Mouse (Mus musculus) left cerebral cortex, postnatal 10 days (tissue): ENCODE measurements around the gene Ppp1r7. TPM values are rescaled to one million over a fixed set of nuclear protein-coding genes. Genes with fewer than 3 reads are reported as not detected.
A peak's percentile ranks its signal among the peaks of the same experiment; 100 is the strongest.
"Not testable (repeated sequence)": the region's sequence is repeated elsewhere in the genome, so short reads cannot be mapped to it uniquely, and the experiment has no call there.

Source experiments
- DNase-seq, 2 experiments: peaks; one replicate each; pipeline ENCODE4 v3.0.0; 2021 to 2022; ENCODE audit warnings: low spot score in 2 of 2, mixed read lengths in 1 of 2; ENCODE audit errors: extremely low spot score in 1 of 2
- intact Hi-C: fragments of 180-260 bp; cut with DNase I; formaldehyde crosslinking; loops from one replicate; pipeline ENCODE4 v1.15.1; 2025
- total RNA-seq, 2 experiments: library from RNA; stranded (reverse); gene quantifications; 2 replicates each; pipeline ENCODE4 v1.2.3; 2021

The Ppp1r7 gene
- total RNA-seq: 10 to 100 TPM; 89.0 to 98.1 TPM

DNA sequence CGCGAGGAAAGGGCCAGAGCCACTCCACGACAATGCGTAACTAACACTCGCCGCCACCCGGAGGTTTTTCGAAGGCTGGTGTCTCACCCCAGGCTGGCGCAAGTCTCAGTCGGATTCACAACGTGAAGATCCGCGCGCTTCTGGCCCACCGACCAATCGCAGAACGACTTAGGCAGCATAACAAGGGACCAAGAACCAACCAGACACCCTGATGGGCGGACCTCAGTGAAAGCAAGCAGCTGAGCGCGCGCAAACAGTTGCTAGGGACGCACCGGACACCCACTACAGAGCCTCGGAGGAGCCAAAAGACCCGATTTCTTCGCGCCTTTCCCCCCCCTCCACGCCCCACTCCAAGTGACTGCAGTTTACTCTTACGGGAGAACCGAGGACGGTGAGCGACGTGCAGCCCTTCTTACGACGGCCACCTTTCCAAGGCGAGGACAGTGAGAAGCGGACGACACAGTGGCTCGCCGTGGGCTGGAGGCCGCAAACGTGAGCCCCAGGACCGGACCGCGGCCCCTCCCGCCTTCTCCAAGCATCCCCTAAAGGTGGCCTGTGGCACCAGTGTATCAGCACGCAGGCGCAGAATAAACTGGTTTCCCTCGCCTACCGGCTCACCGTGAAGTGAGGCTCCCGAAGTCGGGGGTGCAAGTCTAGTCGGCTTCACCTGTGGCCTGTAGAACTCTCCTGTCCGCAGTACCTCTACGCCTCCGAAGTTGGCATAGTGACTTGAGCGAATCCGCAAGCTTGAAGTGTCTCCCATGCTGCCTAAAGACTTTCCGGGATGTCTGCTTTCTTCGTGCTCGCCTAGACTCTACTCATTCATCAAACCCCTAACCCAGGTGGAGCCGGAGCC, at the start of gene Ppp1r7, which contains the start of gene Pask:
Ppp1r7 (plus strand) TSS at position 207 of the 856 bp plus-strand sequence.
Pask (minus strand) TSS at position 835 of the 856 bp plus-strand sequence.
- peak; percentile 96 for DNase-seq
- intact Hi-C loops: loop anchor here (10.0 kb wide), 1 partner anchor 168 kb away; no protein-coding TSS in a partner anchor

DNA sequence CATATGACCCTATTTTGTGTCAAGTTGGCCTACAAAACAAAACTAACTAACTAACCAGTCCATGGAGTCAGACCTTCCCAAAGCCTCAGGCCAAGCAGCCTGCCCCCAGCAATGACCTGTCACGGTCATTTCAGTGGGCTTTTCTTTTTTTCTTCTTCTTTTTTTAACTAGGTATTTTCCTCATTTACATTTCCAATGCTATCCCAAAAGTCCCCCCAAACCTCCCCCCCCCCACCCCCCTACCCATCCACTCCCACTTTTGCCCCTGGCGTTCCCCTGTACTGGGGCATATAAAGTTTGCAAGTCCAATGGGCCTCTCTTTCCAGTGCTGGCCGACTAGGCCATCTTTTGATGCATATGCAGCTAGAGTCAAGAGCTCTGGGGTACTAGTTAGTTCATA, 48.2 kb upstream of the Ppp1r7 start:
- intact Hi-C loops, DNase-seq: not testable (repeated sequence)

DNA sequence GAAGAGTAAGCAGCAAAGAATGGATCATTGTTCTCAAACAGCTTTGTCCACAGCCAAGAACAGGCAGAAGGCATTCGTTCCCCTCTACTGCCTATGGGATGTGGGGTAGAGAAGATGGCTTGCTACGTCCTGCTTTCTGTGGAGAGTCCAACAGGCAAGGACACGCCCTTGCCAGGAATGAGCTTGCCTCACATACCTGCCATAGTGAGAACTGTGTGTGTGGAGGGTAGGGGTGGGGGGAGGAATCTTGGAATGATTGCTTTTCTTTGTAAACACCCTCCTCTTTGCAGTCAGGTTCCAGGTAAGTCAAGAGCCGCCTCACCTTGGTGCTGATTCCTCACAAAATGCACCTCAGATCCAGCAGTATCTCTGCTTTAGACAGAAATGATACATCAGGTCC, 42.9 kb upstream of the Ppp1r7 start:
- intact Hi-C loops: no loop called here
- DNase-seq: no peak

DNA sequence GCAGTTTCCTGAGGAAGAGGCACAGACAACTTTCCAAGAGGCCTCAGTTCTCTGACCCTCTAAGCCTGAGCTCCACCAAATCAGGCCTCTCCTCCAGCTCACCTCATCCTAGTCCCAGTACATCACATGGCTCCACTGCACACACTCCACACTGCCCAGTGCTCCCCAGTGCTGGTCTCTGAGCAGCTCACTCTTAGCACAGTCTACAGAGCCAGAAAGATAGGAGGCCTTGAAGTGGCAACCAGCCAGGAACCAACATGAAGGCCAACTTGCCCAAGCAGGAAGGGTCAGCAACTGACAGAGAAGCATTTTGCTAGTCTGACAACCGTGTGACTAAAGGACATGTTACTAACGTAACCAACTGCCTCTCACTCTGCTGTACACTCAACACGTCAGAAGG, 42.1 kb upstream of the Ppp1r7 start:
- DNase-seq: no peak
- intact Hi-C loops: no loop called here

GRCm38 (mm10) chr1:93305581-93306337, 36.9 kb upstream of the Ppp1r7 start, which contains the start of gene Mterf4:
Mterf4 (minus strand) TSS chr1:93305915.
- intact Hi-C loops: no loop called here

GRCm38 (mm10) chr1:93323973-93324372, 18.7 kb upstream of the Ppp1r7 start:
- no peak for DNase-seq
- intact Hi-C loops: no loop called here

More at GRCm38 (mm10) chr1:93305581-93306337, 36.9 kb upstream of the Ppp1r7 start, which contains the start of gene Mterf4:
- DNase-seq: peak; percentile 75 to 88

- intact Hi-C loops: no loop called here
- no peak for DNase-seq
Measured at GRCm38 (mm10) chr1:93326446-93326845, 16.2 kb upstream of the Ppp1r7 start.

DNA sequence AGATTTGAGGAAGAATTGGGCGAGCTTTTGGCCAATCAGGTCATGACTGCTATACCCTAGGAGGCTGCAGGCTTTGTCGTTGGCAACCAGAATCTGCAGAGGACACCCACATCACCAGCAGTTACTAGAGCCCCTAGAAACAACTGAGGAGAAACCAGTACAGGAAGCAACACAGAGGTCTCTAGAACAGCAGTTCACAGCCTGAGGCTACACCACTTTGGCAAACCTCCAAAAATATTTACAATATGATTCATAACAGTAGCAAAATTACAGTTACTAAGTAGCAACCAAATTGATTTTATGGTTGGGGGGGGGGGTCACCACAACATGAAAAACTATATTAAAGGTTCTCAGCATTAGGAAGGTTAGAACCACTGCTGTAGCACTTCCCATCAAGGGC, 8.0 kb upstream of the Ppp1r7 start:
- intact Hi-C loops: no loop called here
- no peak for DNase-seq

DNA sequence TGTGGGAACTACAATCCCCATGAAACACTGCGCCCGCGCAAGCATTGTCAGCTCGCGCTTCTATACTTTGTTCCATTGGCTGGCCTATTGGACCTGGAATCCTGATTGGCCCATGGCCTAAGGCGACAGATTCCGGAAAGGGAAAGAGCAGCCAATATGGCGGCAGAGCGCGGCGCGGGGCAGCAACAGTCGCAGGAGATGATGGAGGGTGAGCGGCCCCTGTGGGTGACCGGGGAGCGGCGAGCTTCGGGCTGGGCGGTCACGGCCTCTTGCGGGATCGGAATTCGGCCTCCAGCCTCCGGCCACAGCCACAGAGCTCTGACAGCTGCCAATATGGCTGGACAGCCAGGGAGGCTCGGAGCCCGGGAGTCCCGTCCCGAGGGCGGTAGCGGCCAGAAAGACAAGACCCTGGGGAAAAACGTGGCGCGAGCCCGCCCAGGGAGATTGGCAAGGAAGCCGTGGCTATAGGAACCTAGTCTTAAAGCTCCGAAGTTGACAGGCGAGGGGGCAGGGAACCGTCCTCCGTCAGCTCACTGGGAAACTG, 922 bp downstream of the Ppp1r7 start:
- intact Hi-C loops: loop anchor here (10.0 kb wide), 1 partner anchor 169 kb away; no protein-coding TSS in a partner anchor
- peak; percentile 95 to 96 for DNase-seq

- intact Hi-C loops: loop anchor here (10.0 kb wide), 1 partner anchor 172 kb away; no protein-coding TSS in a partner anchor
- no peak for DNase-seq
Measured at GRCm38 (mm10) chr1:93347176-93347575, 4.5 kb downstream of the Ppp1r7 start.

DNA sequence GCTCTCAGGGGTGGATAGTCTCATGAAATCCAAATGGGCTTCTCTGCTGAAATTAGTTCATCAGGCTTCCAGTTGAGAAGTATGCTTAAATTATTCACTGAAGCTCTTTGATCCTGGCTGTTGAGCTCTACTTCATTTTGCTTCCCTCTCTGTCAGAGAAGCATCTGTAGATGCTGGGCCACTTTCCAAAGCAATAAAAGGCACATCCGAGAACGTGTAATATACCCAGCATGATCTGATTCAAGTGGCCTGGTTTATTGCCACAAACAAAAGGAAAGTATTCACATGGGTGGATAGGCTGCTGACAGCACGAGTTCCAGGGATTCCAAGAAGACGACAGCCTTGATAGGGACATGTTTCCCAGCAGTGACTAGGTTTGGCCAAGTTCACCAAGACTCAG, 7.0 kb downstream of the Ppp1r7 start:
- intact Hi-C loops: loop anchor here (10.0 kb wide), 1 partner anchor 175 kb away; no protein-coding TSS in a partner anchor
- no peak for DNase-seq

- peak in 1 of 2 experiments; percentile 66 for DNase-seq
- intact Hi-C loops: no loop called here
Measured at GRCm38 (mm10) chr1:93352724-93353123, 10.1 kb downstream of the Ppp1r7 start.

DNA sequence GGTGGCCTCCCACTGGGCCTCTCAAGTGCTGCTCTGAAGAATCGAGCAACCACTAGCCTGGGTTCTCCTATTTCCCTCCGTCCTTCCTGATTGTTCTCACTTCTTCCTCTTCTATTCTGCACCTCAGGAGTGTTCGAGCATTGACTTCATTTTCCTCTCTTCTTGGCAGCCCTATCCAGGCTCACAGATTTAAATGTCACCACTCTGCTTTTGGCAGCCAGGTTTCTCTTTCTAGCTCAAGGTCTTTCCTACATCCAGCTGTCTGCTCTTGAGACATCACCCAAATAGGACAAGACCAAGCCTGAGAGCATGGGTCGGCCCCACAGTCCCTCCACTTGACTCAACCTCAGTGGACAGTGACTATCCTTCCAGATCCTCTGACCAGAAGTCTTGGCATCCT, 20.0 kb downstream of the Ppp1r7 start:
- intact Hi-C loops: no loop called here
- DNase-seq: no peak

DNA sequence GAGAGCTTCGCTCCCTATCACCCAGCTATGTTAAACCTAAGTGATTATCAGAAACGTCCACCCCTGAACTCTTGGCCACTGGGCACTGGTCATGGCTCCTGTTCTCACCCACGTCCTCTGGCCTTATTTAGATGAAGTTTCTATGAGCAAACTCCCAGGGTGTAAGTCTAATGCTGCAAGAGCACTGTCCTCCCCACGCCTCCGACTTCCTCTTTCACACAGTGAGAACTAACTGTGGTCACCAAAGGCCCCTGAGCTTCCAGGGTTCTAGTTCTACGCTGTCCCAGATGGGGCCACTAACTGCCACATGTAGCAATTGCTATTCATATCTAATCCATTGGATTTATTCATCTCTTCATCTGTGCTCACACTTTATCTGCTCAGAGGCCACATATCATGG, 23.0 kb downstream of the Ppp1r7 start:
- no peak for DNase-seq
- intact Hi-C loops: no loop called here

DNA sequence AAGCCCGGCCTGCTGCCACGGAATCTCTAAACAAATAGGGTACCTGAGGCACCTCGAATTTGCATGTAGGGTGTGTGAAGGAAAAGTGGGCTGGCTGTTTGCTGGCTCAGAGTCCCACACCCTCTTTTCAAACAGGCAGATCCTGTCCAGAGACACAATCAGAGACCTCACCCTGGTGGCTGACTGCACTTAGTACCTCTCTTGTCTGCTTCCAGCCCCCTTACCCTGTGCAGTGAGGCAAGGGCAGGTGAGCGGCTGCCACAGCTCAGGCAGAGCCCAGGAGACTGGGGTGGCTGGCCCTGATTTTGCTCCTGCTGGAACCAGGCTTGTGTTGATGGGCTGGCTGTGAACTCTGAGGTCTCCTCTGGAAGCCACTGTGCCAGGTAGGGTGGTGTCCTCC, 31.0 kb downstream of the Ppp1r7 start, which contains the start of gene Ano7:
Ano7 (plus strand) TSS at position 266 of the 400 bp plus-strand sequence.
- intact Hi-C loops: no loop called here
- no peak for DNase-seq

DNA sequence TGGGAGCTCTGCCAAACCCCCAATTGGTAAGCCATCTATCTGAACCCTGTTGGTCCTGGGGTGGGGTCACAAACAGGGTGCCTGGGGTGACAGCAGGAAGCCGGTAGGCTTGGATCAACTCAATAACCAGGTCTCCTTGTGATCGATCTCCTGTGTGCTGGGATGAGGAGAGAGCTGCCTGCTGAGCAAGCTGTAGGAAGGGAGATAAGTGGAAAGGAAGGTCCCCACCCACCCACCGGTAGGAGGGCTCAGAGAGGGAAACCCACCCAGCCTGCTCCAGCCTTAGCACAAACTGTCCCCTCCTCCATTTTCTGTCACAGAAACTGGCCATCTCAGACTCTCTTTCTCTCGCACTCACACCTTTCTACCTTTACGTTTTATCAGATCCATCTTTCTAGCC, 34.7 kb downstream of the Ppp1r7 start:
- DNase-seq: no peak
- intact Hi-C loops: no loop called here

- no peak for DNase-seq
- intact Hi-C loops: no loop called here
Measured at GRCm38 (mm10) chr1:93379117-93379516, 36.5 kb downstream of the Ppp1r7 start.

GRCm38 (mm10) chr1:93387198-93387597, 44.5 kb downstream of the Ppp1r7 start:
- DNase-seq: no peak
- intact Hi-C loops: no loop called here

- intact Hi-C loops: no loop called here
- no peak for DNase-seq
Measured at GRCm38 (mm10) chr1:93388906-93389305, 46.3 kb downstream of the Ppp1r7 start.
